Mouse (Mus musculus) frontal cortex, postnatal 10 days (tissue): Measurements from ENCODE around the gene Tbp.

Experiments used
- DNase-seq, 2 experiments: peaks; one replicate each; pipeline ENCODE4 v3.0.0; 2022; ENCODE audit warnings: low spot score in 2 of 2, mixed read lengths in 1 of 2

Tbp gene

GRCm38 (mm10) chr17:15499656-15500394 lies at the start of gene Tbp, which contains the start of gene Psmb1:
TSS of gene Tbp (plus strand) at chr17:15499888.
TSS of gene Psmb1 (minus strand) at chr17:15499751.
- peak; percentile 94 to 97 for DNase-seq

DNA sequence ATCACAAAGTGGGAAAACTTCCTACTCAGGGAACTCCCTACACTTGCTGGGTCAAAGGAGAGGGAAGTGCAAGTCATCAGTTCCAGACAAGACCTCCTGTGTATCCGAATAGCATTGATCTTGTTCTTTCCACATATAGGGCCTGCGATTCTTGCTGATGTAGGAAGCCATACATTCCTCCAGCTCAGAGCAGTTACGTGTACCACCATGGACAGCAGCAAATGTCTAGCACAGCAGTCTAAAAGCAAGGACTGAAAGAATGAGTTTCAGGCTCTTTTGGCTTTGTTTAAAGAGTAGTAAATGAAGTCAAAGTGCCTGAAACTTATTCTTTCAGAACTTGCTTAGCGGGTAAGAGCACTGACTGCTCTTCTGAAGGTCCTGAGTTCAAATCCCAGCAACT lies 44.5 kb upstream of the Tbp start:
- no peak for DNase-seq

DNA sequence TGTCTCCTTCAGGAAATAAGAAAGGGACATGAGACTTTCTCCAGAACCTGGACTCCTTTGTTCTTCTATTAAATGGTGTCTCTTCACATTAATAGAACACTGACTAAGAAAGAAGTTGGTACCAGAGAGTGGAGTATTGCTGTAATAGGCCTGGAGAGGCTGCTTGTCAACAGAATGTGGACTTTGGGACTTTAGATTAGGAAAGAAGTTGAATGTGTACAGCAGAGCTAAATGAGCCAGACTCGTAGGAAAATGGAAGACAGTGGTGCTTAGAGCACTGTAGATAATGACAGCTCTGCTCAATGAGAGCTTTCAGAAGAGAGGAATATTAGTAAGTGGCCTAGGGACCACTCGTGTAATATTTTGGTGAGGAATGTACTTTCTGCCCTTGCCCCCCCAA lies 43.1 kb upstream of the Tbp start:
- no peak for DNase-seq

DNA sequence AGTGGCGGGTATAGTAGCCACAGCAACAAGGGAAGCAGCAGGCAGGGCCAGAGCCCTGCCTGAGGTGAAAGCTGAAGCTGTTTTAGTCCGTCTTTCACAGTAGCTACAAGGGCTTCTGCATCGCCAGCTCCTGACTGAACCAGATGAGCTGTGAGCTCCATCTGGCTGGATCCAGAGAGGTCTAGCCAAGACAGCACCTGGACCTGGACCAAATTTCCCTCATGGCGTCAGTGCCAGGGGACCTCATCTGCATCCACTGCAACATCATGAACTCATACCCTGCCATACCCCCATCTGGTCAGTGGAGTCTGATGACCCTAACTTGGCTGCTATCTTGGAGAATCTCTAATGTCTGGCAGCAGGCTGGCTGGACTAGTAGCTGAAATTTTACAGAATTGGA lies 39.9 kb upstream of the Tbp start:
- no peak for DNase-seq

- DNase-seq: no peak
Measured at GRCm38 (mm10) chr17:15461921-15462495, 37.7 kb upstream of the Tbp start.

DNA sequence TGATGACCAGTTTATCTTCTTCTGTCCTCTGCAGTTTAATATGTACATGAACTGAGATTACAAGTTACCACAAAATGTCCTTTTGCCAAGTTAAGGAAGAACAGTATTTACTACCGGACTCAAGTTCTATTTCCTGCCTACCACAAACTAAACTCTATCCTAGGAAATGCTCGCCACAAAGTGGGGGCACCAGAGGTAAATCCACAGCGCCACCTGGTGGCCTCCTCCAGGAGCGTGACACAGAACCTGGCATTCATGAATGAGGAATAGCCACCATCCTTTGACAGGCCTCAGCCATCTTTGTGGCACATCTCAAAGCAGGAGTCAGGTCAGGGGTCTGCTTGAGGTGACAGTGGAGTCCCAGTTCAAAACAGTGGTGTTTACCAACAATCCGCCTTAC lies 32.0 kb upstream of the Tbp start:
- peak; percentile 11 to 44 for DNase-seq

GRCm38 (mm10) chr17:15472671-15473070 lies 27.0 kb upstream of the Tbp start:
- DNase-seq: no peak

- DNase-seq: no peak
Measured at GRCm38 (mm10) chr17:15490542-15490941, 9.1 kb upstream of the Tbp start.

DNA sequence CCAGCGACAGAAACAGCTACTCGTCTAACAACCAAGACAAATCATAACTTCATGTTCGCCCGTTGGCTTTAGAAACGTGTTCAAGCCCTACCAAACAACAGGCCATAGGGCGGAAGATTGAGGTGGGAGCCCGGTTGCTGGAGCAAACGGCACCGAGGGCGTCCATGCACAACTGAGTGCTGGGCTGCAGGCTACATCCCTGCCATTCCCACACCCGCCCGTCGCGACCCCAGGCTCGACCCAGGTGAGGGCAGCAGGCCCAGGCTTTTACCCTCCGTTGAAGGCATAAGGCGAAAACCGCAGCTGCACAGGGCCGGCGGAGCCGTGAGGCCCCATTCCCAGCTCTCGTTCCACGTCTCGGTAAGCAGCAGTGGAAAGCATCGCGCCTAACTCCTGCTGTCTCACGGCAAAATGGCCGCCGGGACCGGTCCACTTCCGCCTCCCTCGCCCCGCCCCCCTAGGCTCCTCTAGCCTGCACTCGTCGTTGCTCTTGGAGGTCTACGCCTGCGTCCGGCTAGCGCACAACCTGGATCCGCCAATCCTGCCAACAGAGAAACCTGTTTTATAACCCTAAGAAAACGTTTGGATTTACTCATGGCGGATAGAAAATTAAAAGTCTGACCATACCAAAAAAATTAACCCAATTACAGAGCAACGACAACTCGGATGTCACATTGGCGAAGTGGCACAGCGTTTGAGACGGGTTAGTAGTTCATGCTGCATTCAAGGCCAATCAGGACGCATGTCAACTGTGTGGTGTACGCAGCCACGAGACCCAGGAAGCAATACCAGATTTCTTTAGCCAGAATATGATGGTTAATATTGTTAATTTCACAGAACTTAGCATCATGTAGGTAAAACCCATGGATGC lies 1.6 kb upstream of the Tbp start:
- DNase-seq: peak; percentile 91 to 94

DNA sequence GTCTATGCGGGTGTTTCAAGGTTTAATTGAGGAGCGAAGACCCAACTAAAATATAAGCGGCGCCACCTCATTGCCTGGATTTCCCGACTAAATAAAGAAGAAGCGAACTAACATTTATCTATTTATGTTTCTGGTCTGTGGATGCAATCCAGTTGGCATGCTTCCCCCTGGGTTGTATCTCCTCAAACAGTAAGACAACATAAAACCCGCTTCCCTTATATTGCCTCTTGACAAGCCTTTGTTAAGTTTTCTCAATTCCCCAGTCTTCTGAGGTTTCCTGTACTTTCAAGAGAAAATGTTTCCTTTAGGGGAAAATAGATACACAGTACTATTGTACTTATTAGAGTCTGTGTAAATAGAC lies 955 bp upstream of the Tbp start:
- no peak for DNase-seq

GRCm38 (mm10) chr17:15510694-15511093 lies 11.0 kb downstream of the Tbp start:
- DNase-seq: no peak

GRCm38 (mm10) chr17:15517776-15518175 lies 18.1 kb downstream of the Tbp start:
- no peak for DNase-seq

DNA sequence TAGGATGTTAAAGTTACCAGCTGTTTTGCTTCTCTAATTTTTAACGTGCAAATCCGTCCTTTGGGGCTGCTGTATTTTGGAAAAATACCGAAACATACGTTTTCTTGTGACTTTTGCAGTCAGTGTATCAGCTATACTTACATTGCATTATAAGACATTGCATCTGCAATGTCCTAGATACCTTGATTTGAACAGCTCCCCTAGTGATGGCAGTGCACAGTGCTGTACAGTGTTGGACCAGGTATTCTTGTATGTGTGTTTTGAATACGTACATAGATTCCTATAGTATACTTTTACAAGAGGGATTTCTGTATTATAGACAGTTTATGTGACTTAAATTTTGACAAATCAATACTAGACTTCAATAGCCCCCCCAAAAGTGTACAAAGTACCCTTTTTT lies 18.5 kb downstream of the Tbp start:
- no peak for DNase-seq

- DNase-seq: no peak
Measured at GRCm38 (mm10) chr17:15518766-15519165, 19.1 kb downstream of the Tbp start.

- DNase-seq: no peak
Measured at GRCm38 (mm10) chr17:15526304-15526703, 26.6 kb downstream of the Tbp start.

- peak; percentile 87 to 90 for DNase-seq
Measured at GRCm38 (mm10) chr17:15526986-15527810, 27.5 kb downstream of the Tbp start, which contains the start of gene Pdcd2. TSS of gene Pdcd2 (minus strand) at chr17:15527301.

DNA sequence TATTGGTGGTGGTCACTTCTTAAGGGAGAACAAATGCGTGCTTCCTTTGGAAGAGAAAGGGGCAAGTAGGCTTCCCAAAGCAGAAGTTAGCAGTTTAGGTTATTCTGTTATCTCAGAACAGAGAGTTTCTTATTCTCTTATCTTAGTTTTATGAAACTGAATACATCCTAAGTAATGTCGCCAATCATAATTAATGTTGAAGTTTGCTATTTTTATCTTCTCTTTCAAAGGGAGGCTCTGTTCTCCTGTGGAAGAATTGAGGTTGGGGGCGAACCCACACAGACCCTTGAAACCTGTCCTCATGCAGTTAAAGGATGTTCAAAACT lies 28.1 kb downstream of the Tbp start:
- no peak for DNase-seq

DNA sequence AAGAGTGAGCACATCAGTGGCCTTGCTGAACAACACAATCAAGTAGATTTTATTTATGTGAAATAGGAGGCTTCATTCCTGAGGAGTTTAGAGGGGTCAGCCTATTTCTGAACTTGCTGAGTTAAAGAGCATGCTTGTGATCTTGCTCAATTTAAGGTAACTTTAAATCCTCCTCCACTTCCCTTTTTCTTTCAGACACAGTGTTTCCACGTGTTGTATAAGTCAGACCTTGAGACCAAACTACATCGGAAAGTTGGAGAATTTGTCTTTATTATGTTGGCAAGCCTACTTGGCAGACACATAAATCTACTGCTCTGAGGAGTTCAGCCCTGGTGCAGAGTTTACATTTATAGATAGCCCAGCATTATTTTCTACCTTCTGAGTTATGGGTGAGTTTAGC lies 29.2 kb downstream of the Tbp start:
- no peak for DNase-seq

DNA sequence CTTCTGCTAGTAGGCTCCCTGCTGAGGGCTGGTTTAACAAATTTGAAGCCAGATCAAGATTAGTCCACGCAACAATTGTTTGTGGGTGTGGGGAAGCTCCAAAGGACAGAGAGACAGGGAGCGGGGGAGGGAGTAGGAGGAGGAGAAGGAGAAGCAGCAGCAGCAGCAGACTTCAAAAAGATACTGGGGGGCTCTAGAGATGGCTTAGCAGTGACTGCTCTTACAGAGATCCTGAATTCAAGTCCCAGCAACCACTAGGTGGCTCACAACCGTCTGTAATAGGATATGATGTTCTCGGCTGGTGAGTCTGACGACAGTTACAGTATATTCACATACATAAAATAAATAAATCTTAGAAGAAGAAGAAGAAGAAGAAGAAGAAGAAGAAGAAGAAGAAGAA lies 30.5 kb downstream of the Tbp start:
- DNase-seq: peak in 1 of 2 experiments; percentile 40

DNA sequence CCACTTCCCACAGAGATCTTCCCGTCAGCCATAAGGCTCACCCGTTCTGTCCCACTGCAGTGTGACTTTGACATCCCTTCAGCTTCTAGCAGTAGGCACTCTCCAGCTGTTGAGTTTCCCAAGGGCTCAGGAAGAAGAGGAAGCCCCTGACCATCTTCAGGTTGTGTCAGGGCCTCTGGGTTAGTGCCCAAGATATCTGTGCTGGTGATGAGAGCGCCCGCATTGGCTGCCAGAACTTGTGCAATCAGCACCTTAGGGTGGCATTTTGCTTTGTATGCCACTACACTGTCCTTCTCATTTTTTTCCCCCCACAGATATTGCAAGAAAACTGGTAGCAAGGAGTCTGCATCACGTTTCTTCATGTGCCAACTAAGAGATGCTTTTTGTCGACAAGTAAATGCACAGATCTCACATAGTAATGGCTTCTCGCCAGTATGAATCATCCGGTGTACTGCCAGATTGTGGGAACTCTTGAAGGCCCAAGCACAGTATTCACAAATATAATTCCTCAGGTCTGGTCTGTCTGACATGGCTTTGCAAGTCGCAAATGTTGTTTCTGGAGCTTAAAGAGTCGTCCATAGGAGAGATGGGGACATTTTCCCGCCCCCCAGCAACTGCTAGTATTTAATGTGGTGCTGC lies 35.6 kb downstream of the Tbp start:
- no peak for DNase-seq

DNA sequence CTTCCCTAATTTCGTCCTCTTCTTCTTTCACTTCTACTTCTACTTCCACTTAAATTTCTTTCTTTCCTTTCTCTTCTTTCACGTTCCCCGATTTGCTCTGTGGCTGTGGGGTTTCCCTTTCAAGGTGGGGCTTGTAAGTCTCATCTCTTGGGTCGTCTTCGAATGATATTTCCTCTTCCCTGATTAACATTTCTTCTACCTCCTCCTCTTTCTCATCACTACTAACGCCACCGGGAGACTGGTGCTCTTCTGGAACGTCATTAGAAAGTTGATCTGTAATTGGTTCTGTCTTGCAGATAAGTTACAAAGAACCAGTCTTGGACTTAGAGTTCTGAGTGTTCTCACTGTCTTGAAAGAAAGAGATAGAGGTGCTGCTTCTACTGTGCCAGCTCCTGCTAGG lies 36.3 kb downstream of the Tbp start:
- DNase-seq: no peak
